Mouse (Mus musculus): Measurements from ENCODE around the gene Nthl1. TPM values are rescaled to one million over a fixed set of nuclear protein-coding genes. Genes with fewer than 3 reads are reported as not detected.

The Nthl1 gene
- total RNA-seq, 2 experiments from 2014 or later, result 2.6 to 3.1 TPM

Small RNA genes lying within 50 kb of the gene (microRNA-seq; reads per million reads assigned to microRNA genes)
- gene Gm24589, result 1.1 to 1.4 reads per million in 2 experiments

Other genes with a start within 250 kb of the Nthl1 start
- gene Rnps1, start 218.1 kb upstream of the Nthl1 start, total RNA-seq (2021), result 10 to 100 TPM; 60.6 to 64.6 TPM
- 100 to 1,000 TPM; 472 to 487 TPM for gene Eci1, start 206.0 kb upstream of the Nthl1 start, total RNA-seq (2021)
- gene Dnase1l2, start 189.6 kb upstream of the Nthl1 start, total RNA-seq (2021), result 1 to 10 TPM in 1 of 2 experiments, under 1 TPM in 1; 0.69 to 1.5 TPM
- gene E4f1, start 162.4 kb upstream of the Nthl1 start, total RNA-seq (2021), result 10 to 100 TPM in 1 of 2 experiments, 1 to 10 TPM in 1; 9.8 to 10.1 TPM
- gene Pgp, start 162.3 kb upstream of the Nthl1 start, total RNA-seq (2021), result 10 to 100 TPM; 40.1 to 43.5 TPM
- gene Bricd5, start 158.8 kb upstream of the Nthl1 start, total RNA-seq (2021), result not detected
- 10 to 100 TPM in 1 of 2 experiments, 1 to 10 TPM in 1; 8.1 to 10.3 TPM for gene Mlst8, start 153.6 kb upstream of the Nthl1 start, total RNA-seq (2021)
- under 1 TPM; 0.15 to 0.20 TPM for gene Caskin1, start 144.1 kb upstream of the Nthl1 start, total RNA-seq (2021)
- gene Traf7, start 104.7 kb upstream of the Nthl1 start, total RNA-seq (2021), result 10 to 100 TPM; 35.8 to 38.5 TPM
- gene Rab26, start 98.5 kb upstream of the Nthl1 start, total RNA-seq (2021), result not detected
- 10 to 100 TPM; 34.1 to 34.5 TPM for gene Pkd1, start 82.8 kb upstream of the Nthl1 start, total RNA-seq (2021)
- 100 to 1,000 TPM; 104 to 108 TPM for gene Tsc2, start 50 bp upstream of the Nthl1 start, total RNA-seq (2021)
- gene Slc9a3r2, start 17.6 kb downstream of the Nthl1 start, total RNA-seq (2021), result 100 to 1,000 TPM in 1 of 2 experiments, 10 to 100 TPM in 1; 88.2 to 103 TPM
- not detected for gene Npw, start 25.8 kb downstream of the Nthl1 start, total RNA-seq (2021)
- gene Zfp598, start 37.0 kb downstream of the Nthl1 start, total RNA-seq (2021), result 10 to 100 TPM; 16.4 to 17.2 TPM
- gene Syngr3, start 57.3 kb downstream of the Nthl1 start, total RNA-seq (2021), result under 1 TPM in 1 of 2 experiments, not detected in 1; 0.17 TPM
- gene Gfer, start 63.5 kb downstream of the Nthl1 start, total RNA-seq (2021), result 10 to 100 TPM; 24.0 to 24.3 TPM
- under 1 TPM; 0.77 to 0.99 TPM for gene Noxo1, start 63.6 kb downstream of the Nthl1 start, total RNA-seq (2021)
- 10 to 100 TPM; 18.0 to 20.1 TPM for gene Tbl3, start 75.0 kb downstream of the Nthl1 start, total RNA-seq (2021)
- not detected for gene Rnf151, start 85.4 kb downstream of the Nthl1 start, total RNA-seq (2021)
- gene Rps2, start 85.4 kb downstream of the Nthl1 start, total RNA-seq (2021), result 100 to 1,000 TPM; 701 to 738 TPM
- gene Ndufb10, start 91.8 kb downstream of the Nthl1 start, total RNA-seq (2021), result 1,000 to 10,000 TPM in 1 of 2 experiments, 100 to 1,000 TPM in 1; 976 to 1,178 TPM
- gene Rpl3l, start 95.1 kb downstream of the Nthl1 start, total RNA-seq (2021), result 100 to 1,000 TPM; 390 to 433 TPM
- gene Msrb1, start 104.0 kb downstream of the Nthl1 start, total RNA-seq (2021), result 100 to 1,000 TPM; 181 to 183 TPM
- gene Hs3st6, start 120.3 kb downstream of the Nthl1 start, total RNA-seq (2021), result under 1 TPM in 1 of 2 experiments, not detected in 1; 0.33 TPM
- gene Meiob, start 171.6 kb downstream of the Nthl1 start, total RNA-seq (2021), result under 1 TPM in 1 of 2 experiments, not detected in 1; 0.15 TPM
- gene Hagh, start 207.5 kb downstream of the Nthl1 start, total RNA-seq (2021), result 10 to 100 TPM; 86.0 to 91.0 TPM
- gene Fahd1, start 217.7 kb downstream of the Nthl1 start, total RNA-seq (2021), result 10 to 100 TPM; 92.1 to 96.6 TPM
- 10 to 100 TPM; 12.0 to 12.4 TPM for gene Igfals, start 233.3 kb downstream of the Nthl1 start, total RNA-seq (2021)